Mouse (Mus musculus) left cerebral cortex, postnatal 36 days (tissue): ENCODE measurements around the gene Hjurp. TPM values are rescaled to one million over a fixed set of nuclear protein-coding genes. Genes with fewer than 3 reads are reported as not detected.

Source experiments
- DNase-seq, 2 experiments: peaks; one replicate each; pipeline ENCODE4 v3.0.0; 2021 to 2022; ENCODE audit warnings: low spot score in 2 of 2, mixed read lengths in 1 of 2
- intact Hi-C: fragments of 180-260 bp; cut with DNase I; formaldehyde crosslinking; loops from one replicate; pipeline ENCODE4 v1.15.1; 2025
- total RNA-seq, 2 experiments: library from RNA; stranded (reverse); gene quantifications; 2 replicates each; pipeline ENCODE4 v1.2.3; 2021

Hjurp gene
- total RNA-seq, 2 experiments from 2014 or later = 33.0 to 38.9 TPM

GRCm38 (mm10) chr1:88299529-88299945 is 22.1 kb upstream of the Hjurp start:
- no peak for DNase-seq
- intact Hi-C loops = no loop called here

GRCm38 (mm10) chr1:88298686-88299528 is 21.5 kb upstream of the Hjurp start:
- intact Hi-C loops = no loop called here
- DNase-seq = no peak

- intact Hi-C loops = no loop called here
Measured at GRCm38 (mm10) chr1:88297480-88298258, 20.2 kb upstream of the Hjurp start.

GRCm38 (mm10) chr1:88296171-88296920 is 18.9 kb upstream of the Hjurp start:
- intact Hi-C loops = no loop called here
- no peak for DNase-seq

More at GRCm38 (mm10) chr1:88297480-88298258, 20.2 kb upstream of the Hjurp start:
- DNase-seq = no peak

GRCm38 (mm10) chr1:88294650-88295049 is 17.2 kb upstream of the Hjurp start:
- no peak for DNase-seq
- intact Hi-C loops = no loop called here

GRCm38 (mm10) chr1:88292057-88292456 is 14.6 kb upstream of the Hjurp start:
- DNase-seq = no peak
- intact Hi-C loops = no loop called here

- intact Hi-C loops = no loop called here
- DNase-seq = no peak
Measured at GRCm38 (mm10) chr1:88291409-88292005, 14.1 kb upstream of the Hjurp start.

GRCm38 (mm10) chr1:88290511-88290910 is 13.1 kb upstream of the Hjurp start:
- intact Hi-C loops = no loop called here
- DNase-seq = no peak

GRCm38 (mm10) chr1:88289917-88290316 is 12.5 kb upstream of the Hjurp start:
- DNase-seq = no peak
- intact Hi-C loops = loop anchor here (10.0 kb wide), 1 partner anchor 145 kb away; no protein-coding TSS in a partner anchor

GRCm38 (mm10) chr1:88289152-88289551 is 11.7 kb upstream of the Hjurp start:
- no peak for DNase-seq
- intact Hi-C loops = loop anchor here (10.0 kb wide), 1 partner anchor 144 kb away; no protein-coding TSS in a partner anchor

GRCm38 (mm10) chr1:88288789-88289127 is 11.3 kb upstream of the Hjurp start:
- DNase-seq = peak in 1 of 2 experiments; percentile 3
- intact Hi-C loops = loop anchor here (10.0 kb wide), 1 partner anchor 144 kb away; no protein-coding TSS in a partner anchor

- intact Hi-C loops = loop anchor here (10.0 kb wide), 1 partner anchor 143 kb away; no protein-coding TSS in a partner anchor
- peak in 1 of 2 experiments; percentile 3 for DNase-seq
Measured at GRCm38 (mm10) chr1:88288056-88288788, 10.8 kb upstream of the Hjurp start.

- DNase-seq = peak in 1 of 2 experiments; percentile 22
- intact Hi-C loops = loop anchor here (10.0 kb wide), 1 partner anchor 143 kb away; no protein-coding TSS in a partner anchor
Measured at GRCm38 (mm10) chr1:88287697-88287980, 10.2 kb upstream of the Hjurp start.

- DNase-seq = peak in 1 of 2 experiments; percentile 3
- intact Hi-C loops = loop anchor here (10.0 kb wide), 1 partner anchor 142 kb away; no protein-coding TSS in a partner anchor
Measured at GRCm38 (mm10) chr1:88286887-88287696, 9.7 kb upstream of the Hjurp start.

GRCm38 (mm10) chr1:88286136-88286845 is 8.9 kb upstream of the Hjurp start:
- peak in 1 of 2 experiments; percentile 5 for DNase-seq
- intact Hi-C loops = loop anchor here (10.0 kb wide), 1 partner anchor 141 kb away; no protein-coding TSS in a partner anchor

- DNase-seq = no peak
- intact Hi-C loops = loop anchor here (10.0 kb wide), 1 partner anchor 141 kb away; no protein-coding TSS in a partner anchor
Measured at GRCm38 (mm10) chr1:88285652-88286051, 8.2 kb upstream of the Hjurp start.

GRCm38 (mm10) chr1:88284946-88285320 is 7.5 kb upstream of the Hjurp start:
- DNase-seq = no peak
- intact Hi-C loops = loop anchor here (10.0 kb wide), 1 partner anchor 140 kb away; no protein-coding TSS in a partner anchor
